Mouse (Mus musculus) heart, postnatal 0 days (tissue): ENCODE measurements around the gene Rnf180.

Experiments
- CTCF ChIP-seq: IDR thresholded peaks from 2 replicates; pipeline ENCODE4 v1.5.1; 2016; ENCODE audit warnings: antibody characterized with exemption, control low read depth, low read depth
- EP300 ChIP-seq: IDR thresholded peaks from 2 replicates; pipeline ENCODE4 v1.6.1; 2016; ENCODE audit warnings: antibody characterized with exemption, low read depth

GRCm38 (mm10) chr13:105153955-105154354, 140.7 kb downstream of the Rnf180 start:
- TF ChIP-seq CTCF (peak; percentile 30), EP300 (no peak)
